Mouse (Mus musculus) central nervous system, embryonic 14 days (tissue): ENCODE results near the gene Olfr1120. TPM values are rescaled to one million over a fixed set of nuclear protein-coding genes. Genes with fewer than 3 reads are reported as not detected.

Experiments
- polyA plus RNA-seq: library from polyadenylated mRNA; depleted of rRNA; stranded (reverse); fragments of >200 nt; gene quantifications from 2 replicates; pipeline ENCODE4 v1.2.3, GENCODE M21; 2012; rRNA removed

Gene Olfr1120
- not detected in 2 replicates for polyA plus RNA-seq

DNA sequence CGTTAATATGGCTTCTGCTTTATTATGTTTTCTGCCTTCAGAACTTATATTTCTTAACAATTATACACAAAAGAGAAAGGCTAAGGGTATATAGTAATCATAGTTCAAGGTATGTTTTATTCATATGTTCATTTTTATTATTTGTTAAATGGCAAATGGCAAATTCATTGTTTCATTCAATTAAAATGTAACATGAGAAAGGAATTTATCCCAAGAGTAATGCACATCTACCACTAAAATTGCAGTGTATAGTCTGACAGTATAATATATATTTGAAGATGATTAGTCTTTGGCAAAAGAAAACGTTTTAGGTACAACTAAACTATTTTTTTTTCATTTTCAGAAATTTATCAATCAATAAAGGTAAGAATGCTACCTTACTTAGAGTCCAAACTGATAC lies at the start of gene Olfr1120:
Olfr1120 (plus strand) TSS at position 301 of the 400 bp plus-strand sequence.

DNA sequence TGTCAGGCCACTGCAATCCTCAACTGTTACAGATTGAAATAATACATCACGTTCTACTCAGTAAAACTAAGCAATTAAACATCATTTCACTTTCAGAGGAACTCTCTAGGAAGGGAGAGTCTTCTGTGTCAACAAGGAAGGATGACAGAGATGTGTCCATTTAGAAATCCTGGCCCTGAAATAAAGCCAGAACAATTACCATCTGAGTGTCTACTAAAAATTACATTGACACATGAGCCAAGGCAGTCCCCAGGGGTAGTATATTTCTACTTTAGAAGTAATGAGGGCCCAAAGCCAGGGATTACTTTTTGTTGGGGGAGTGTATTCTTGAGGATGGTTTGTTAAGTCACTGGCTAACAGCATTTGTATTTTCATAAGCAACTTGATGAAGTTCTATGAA lies 47.3 kb upstream of the Olfr1120 start, which contains the start of gene Olfr1118:
Olfr1118 (plus strand) TSS at position 301 of the 400 bp plus-strand sequence.

DNA sequence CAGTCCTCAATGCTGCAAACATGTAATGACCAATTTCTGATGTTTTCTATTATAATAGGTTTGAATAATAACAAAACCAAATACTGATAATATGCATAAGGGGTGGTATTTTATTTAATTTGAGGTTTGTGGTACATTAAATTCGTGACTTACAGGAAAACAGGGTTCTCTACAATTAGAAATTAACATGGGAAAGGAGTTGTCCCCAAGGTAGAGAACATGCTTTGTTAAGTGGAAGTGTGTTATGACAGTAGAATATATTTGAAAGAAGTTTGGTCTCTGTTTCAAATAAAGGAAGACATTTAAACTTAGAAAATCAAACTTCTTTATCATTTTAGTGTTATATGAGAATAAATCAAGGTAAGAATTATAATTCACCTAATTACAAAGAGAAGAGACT lies 15.0 kb downstream of the Olfr1120 start, which contains the start of gene Olfr1121:
Olfr1121 (plus strand) TSS at position 301 of the 400 bp plus-strand sequence.

DNA sequence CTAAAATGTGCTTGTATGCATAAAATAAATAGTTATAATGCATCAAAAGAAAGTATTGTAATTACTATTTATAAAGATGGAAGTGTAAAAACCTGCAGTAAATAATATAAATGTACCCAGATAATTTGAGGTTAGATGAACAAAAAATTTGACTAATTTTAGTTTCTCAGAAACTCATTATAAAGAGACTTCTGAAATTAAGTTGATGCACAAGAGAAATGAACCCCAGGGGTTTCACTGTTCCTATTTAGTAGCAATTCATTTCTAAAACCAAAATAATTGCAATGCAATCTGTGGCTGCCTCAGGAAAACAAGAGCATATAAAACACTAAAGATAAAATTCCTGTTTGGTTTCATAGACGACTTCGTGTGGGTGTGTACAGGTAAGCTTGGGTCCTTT lies 30.9 kb downstream of the Olfr1120 start, which contains the start of gene Olfr1122:
Olfr1122 (plus strand) TSS at position 301 of the 400 bp plus-strand sequence.

Other genes with a start within 250 kb of the Olfr1120 start
- not detected in 2 replicates for gene Olfr259, start 240.2 kb upstream of the Olfr1120 start, polyA plus RNA-seq
- gene Olfr1110, start 214.5 kb upstream of the Olfr1120 start, polyA plus RNA-seq = not detected in 2 replicates
- gene Olfr1111, start 202.2 kb upstream of the Olfr1120 start, polyA plus RNA-seq = not detected in 2 replicates
- not detected in 2 replicates for gene Olfr1112, start 167.0 kb upstream of the Olfr1120 start, polyA plus RNA-seq
- gene Olfr1113, start 145.8 kb upstream of the Olfr1120 start, polyA plus RNA-seq = not detected in 2 replicates
- not detected in 2 replicates for gene Olfr1115, start 106.8 kb upstream of the Olfr1120 start, polyA plus RNA-seq
- not detected in 2 replicates for gene Olfr1116, start 87.3 kb upstream of the Olfr1120 start, polyA plus RNA-seq
- gene Olfr1118, start 47.2 kb upstream of the Olfr1120 start, polyA plus RNA-seq = not detected in 2 replicates
- gene Olfr1121, start 15.1 kb downstream of the Olfr1120 start, polyA plus RNA-seq = not detected in 2 replicates
- gene Olfr1122, start 31.0 kb downstream of the Olfr1120 start, polyA plus RNA-seq = not detected in 2 replicates
- not detected in 2 replicates for gene Olfr1123, start 61.8 kb downstream of the Olfr1120 start, polyA plus RNA-seq
- not detected in 2 replicates for gene Olfr1124, start 75.5 kb downstream of the Olfr1120 start, polyA plus RNA-seq
- not detected in 2 replicates for gene Olfr1126, start 99.1 kb downstream of the Olfr1120 start, polyA plus RNA-seq
- not detected in 2 replicates for gene Pramel7, start 142.3 kb downstream of the Olfr1120 start, polyA plus RNA-seq
- not detected in 2 replicates for gene Pramel6, start 151.8 kb downstream of the Olfr1120 start, polyA plus RNA-seq
- gene Olfr153, start 177.0 kb downstream of the Olfr1120 start, polyA plus RNA-seq = not detected in 2 replicates
- gene Olfr1128, start 190.7 kb downstream of the Olfr1120 start, polyA plus RNA-seq = not detected in 2 replicates
- not detected in 2 replicates for gene Olfr1129, start 219.1 kb downstream of the Olfr1120 start, polyA plus RNA-seq